Mouse (Mus musculus) olfactory bulb, adult 2 months (tissue): ENCODE data around the gene Mutyh. TPM values are rescaled to one million over a fixed set of nuclear protein-coding genes. Genes with fewer than 3 reads are reported as not detected.

Experiments
- H3K27ac ChIP-seq: fragments of 200-500 bp; 2 replicates; pipeline ENCODE4 v1.5.1; 2012; ENCODE audit warnings: low read depth, low read length; ENCODE audit not compliant: insufficient read depth
- H3K4me1 ChIP-seq: fragments of 200-500 bp; 2 replicates; pipeline ENCODE4 v1.6.1; 2012; ENCODE audit warnings: low read length; ENCODE audit not compliant: control insufficient read depth, insufficient read depth
- H3K4me3 ChIP-seq: fragments of 200-500 bp; 2 replicates; pipeline ENCODE4 v1.5.1; 2012; ENCODE audit warnings: mild to moderate bottlenecking, low read depth, low read length, moderate library complexity; ENCODE audit not compliant: insufficient read depth
- CTCF ChIP-seq: fragments of 200-500 bp; IDR thresholded peaks from 2 replicates; pipeline ENCODE4 v1.5.1; 2012; ENCODE audit warnings: low read depth, mild to moderate bottlenecking, low read length, moderate library complexity; ENCODE audit not compliant: insufficient read depth
- POLR2A ChIP-seq: fragments of 200-500 bp; IDR thresholded peaks from 2 replicates; pipeline ENCODE4 v1.6.1; 2012; ENCODE audit warnings: mild to moderate bottlenecking, low read depth, low read length, moderate library complexity; ENCODE audit not compliant: insufficient read depth
- WGBS: fragments of 180-500 bp; shearing (Covaris S2); methylation state at CpG from one replicate; pipeline ENCODE4 v1.1.7; 2018; 5-methylcytosine and 5-hydroxymethylcytosine counted together
- polyA plus RNA-seq: library from polyadenylated mRNA; stranded (reverse); fragments of >200 nt; gene quantifications from 2 replicates; pipeline ENCODE4 v1.2.4, GENCODE M21; 2012; ENCODE audit warnings: low replicate concordance; ENCODE audit not compliant: missing spikeins, insufficient read depth, insufficient read length

Mutyh gene
- polyA plus RNA-seq, 1 experiment = not detected

DNA sequence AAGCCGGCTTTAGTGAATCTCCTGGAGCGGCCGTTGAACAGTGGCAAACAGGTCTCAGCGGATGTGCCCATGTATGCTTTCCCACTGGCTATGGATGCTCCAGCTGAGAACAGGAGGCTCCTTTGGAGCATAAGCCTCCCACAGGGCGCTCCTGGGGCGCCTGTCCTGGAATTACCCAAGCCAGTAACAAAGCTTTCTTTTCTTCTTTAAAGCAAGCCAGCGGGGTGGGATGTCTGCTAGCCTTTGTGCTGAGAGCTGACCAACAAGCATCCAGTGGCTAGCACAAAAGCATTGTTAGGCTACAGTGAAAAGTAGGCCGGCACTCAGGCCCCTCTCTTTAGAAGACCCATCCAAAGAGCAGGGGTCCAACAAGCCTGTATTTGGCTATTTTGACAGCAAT, 25.4 kb upstream of the Mutyh start:
- H3K4me1 ChIP-seq = 0 out of 2 replicates have a peak, but pooled peaks cover 5% of the 10 kb centered on the region
- H3K27ac ChIP-seq = no peak overlapping the region
- 55% methylated on average over 8 of the region's 8 CpGs for WGBS
- H3K4me3 ChIP-seq = no peak overlapping the region
- no peak for TF ChIP-seq POLR2A
- TF ChIP-seq CTCF = no peak

GRCm38 (mm10) chr4:116786587-116786986, 20.9 kb upstream of the Mutyh start:
- 0 out of 2 replicates have a peak, but pooled peaks cover 5% of the 10 kb centered on the region for H3K4me1 ChIP-seq
- no peak overlapping the region for H3K27ac ChIP-seq
- TF ChIP-seq CTCF (no peak), POLR2A (no peak)
- H3K4me3 ChIP-seq = no peak overlapping the region
- 97% methylated on average over 1 of the region's 1 CpGs for WGBS

GRCm38 (mm10) chr4:116787985-116788760, 19.4 kb upstream of the Mutyh start:
- WGBS = 54% methylated on average over 7 of the region's 7 CpGs
- TF ChIP-seq POLR2A = no peak
- TF ChIP-seq CTCF = no peak
- no peak overlapping the region for H3K27ac ChIP-seq
- H3K4me1 ChIP-seq = no peaks in the 10 kb centered on the region
- no peak overlapping the region for H3K4me3 ChIP-seq

GRCm38 (mm10) chr4:116788956-116789355, 18.6 kb upstream of the Mutyh start:
- H3K27ac ChIP-seq = no peak overlapping the region
- H3K4me3 ChIP-seq = no peak overlapping the region
- no peaks in the 10 kb centered on the region for H3K4me1 ChIP-seq
- TF ChIP-seq CTCF (no peak), POLR2A (no peak)
- 10% methylated on average over 3 of the region's 3 CpGs for WGBS

GRCm38 (mm10) chr4:116792453-116792852, 15.1 kb upstream of the Mutyh start:
- no peak for TF ChIP-seq CTCF
- no peak for TF ChIP-seq POLR2A
- 90% methylated on average over 8 of the region's 8 CpGs for WGBS
- no peaks in the 10 kb centered on the region for H3K4me1 ChIP-seq
- no peak overlapping the region for H3K27ac ChIP-seq
- H3K4me3 ChIP-seq = no peak overlapping the region

- no peak overlapping the region for H3K4me3 ChIP-seq
- 82% methylated on average over 2 of the region's 2 CpGs for WGBS
- H3K4me1 ChIP-seq = no peaks in the 10 kb centered on the region
- H3K27ac ChIP-seq = no peak overlapping the region
- TF ChIP-seq CTCF (no peak), POLR2A (no peak)
Observed at GRCm38 (mm10) chr4:116794273-116794672, 13.2 kb upstream of the Mutyh start.

- 45% methylated on average over 1 of the region's 1 CpGs for WGBS
- TF ChIP-seq CTCF (no peak), POLR2A (no peak)
- Histone ChIP-seq H3K27ac (no peak overlapping the region), H3K4me3 (no peak overlapping the region), H3K4me1 (no peaks in the 10 kb centered on the region)
Observed at GRCm38 (mm10) chr4:116796442-116797110, 10.9 kb upstream of the Mutyh start.

DNA sequence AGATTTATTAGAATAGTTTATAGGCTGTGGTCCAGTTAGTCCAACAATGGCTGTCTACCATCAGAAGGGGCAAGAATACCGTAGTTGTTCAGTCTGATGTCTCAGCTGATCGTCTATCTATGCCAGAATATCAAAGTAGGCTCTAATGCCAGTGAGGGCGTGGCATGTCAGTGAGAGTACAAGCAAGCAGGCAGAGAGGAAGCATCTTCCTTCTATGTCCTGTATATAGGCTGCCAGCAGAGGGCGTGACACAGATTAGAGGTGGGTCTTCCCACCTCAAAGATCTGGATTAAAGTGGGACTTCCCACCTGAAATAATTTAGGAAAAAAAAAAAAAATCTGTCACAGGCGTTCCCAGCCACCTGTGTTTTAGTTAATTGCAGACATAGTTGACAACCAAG, 7.6 kb upstream of the Mutyh start:
- TF ChIP-seq POLR2A = no peak
- TF ChIP-seq CTCF = no peak
- Histone ChIP-seq H3K4me1 (no peaks in the 10 kb centered on the region), H3K4me3 (no peak overlapping the region), H3K27ac (no peak overlapping the region)
- 32% methylated on average over 5 of the region's 5 CpGs for WGBS

DNA sequence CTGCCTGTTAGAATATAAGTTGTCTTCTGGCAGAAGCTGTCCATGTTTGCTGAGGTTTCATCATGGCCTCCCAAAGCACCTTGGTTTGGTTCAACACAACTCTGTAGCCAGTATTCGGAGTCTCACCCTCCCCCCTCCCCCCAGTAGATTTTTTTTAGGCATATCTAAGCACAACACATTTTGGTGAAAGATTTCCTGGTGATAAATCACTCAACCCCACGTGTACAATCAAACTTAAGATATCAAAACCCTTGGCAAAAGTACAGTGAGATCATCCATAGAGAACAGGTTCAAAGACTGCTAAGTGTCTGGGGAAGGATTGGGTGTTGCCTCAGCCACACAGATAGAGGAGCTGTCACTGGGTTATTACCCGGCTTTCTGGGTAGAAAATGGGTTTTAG, 3.5 kb downstream of the Mutyh start:
- no peak for TF ChIP-seq CTCF
- TF ChIP-seq POLR2A = no peak
- 86% methylated on average over 3 of the region's 3 CpGs for WGBS
- H3K27ac ChIP-seq = no peak overlapping the region
- H3K4me3 ChIP-seq = no peak overlapping the region
- peaks cover 6% of the 10 kb centered on the region for H3K4me1 ChIP-seq
